Mouse (Mus musculus): Measurements from ENCODE around the gene Nhlh2. TPM values are rescaled to one million over a fixed set of nuclear protein-coding genes. Genes with fewer than 3 reads are reported as not detected.

The Nhlh2 gene
- polyA plus RNA-seq, 1 experiment, result not detected

- Histone ChIP-seq H3K36me3 (ENCODE audit: control insufficient read depth, insufficient read depth, low read length) (no peaks in the 10 kb centered on the region), H3K4me1 (ENCODE audit: control insufficient read depth, insufficient read depth, low read length) (peaks cover 14% of the 10 kb centered on the region), H3K4me3 (ENCODE audit: control insufficient read depth, low read depth, low read length) (no peak overlapping the region; the same call in 1 of the 2 replicates), H3K27ac (ENCODE audit: control insufficient read depth, insufficient read depth, low read depth, low read length) (no peak overlapping the region), H3K27me3 (ENCODE audit: control insufficient read depth, insufficient read depth, low read length) (peaks cover 6% of the 10 kb centered on the region; the same call in 1 of the 2 replicates)
- TF ChIP-seq POLR2A (IDR thresholded peaks at IDR 0.05; ENCODE audit: control insufficient read depth, low read depth, low read length), result no peak
- TF ChIP-seq CTCF (IDR thresholded peaks at IDR 0.05; ENCODE audit: control insufficient read depth, insufficient read depth, insufficient replicate concordance, low read depth, low read length), result no peak
Observed at GRCm38 (mm10) chr3:102012076-102012610, 2.3 kb downstream of the Nhlh2 start.

DNA sequence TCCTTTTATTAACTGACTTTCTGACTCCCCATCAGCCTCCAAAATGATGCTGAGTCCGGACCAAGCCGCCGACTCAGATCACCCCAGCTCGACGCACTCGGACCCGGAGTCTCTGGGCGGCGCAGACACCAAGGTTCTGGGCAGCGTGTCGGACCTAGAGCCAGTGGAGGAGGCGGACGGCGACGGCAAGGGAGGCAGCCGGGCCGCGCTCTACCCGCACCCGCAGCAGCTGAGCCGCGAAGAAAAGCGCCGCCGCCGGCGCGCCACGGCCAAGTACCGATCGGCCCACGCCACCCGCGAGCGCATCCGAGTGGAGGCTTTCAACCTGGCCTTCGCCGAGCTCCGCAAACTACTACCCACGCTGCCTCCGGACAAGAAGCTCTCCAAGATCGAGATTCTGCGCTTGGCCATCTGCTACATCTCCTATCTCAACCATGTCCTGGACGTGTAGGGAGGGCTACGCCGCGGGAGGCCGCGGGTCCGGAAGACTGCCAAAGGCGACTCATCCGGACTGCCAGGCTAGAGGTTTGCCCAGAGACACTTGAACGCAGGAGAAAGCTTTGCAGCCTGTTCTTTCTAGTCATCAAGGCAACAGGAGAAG lies 2.8 kb downstream of the Nhlh2 start:
- Histone ChIP-seq H3K4me1 (ENCODE audit: control insufficient read depth, insufficient read depth, low read length) (peaks cover 14% of the 10 kb centered on the region), H3K36me3 (ENCODE audit: control insufficient read depth, insufficient read depth, low read length) (no peaks in the 10 kb centered on the region), H3K27me3 (ENCODE audit: control insufficient read depth, insufficient read depth, low read length) (peaks cover 6% of the 10 kb centered on the region; the same call in 1 of the 2 replicates), H3K27ac (ENCODE audit: control insufficient read depth, insufficient read depth, low read depth, low read length) (no peak overlapping the region), H3K4me3 (ENCODE audit: control insufficient read depth, low read depth, low read length) (peak overlapping the region; percentile 49)
- no peak for TF ChIP-seq POLR2A (IDR thresholded peaks at IDR 0.05; ENCODE audit: control insufficient read depth, low read depth, low read length)
- TF ChIP-seq CTCF (IDR thresholded peaks at IDR 0.05; ENCODE audit: control insufficient read depth, insufficient read depth, insufficient replicate concordance, low read depth, low read length), result no peak

DNA sequence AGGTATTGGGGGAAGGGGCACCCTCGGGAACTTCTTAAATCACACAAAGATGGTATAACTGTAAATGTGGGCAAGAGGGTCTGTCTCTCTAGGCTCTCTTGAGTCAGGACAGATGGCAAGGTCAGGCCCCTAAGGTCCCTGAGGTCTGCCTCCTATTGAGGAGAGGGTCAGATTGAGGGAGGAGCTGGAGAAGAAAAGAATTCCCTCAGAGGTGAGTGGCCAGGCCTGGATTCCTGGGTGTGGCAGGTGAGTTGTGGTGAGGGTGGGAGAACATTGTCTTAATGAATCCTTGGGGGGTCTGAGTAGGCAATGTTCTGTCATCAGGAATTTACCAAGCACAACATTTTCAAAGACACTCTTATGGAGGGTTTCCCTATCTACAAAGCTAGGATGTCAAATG lies 10.7 kb downstream of the Nhlh2 start:
- Histone ChIP-seq H3K36me3 (ENCODE audit: control insufficient read depth, insufficient read depth, low read length) (no peaks in the 10 kb centered on the region), H3K27me3 (ENCODE audit: control insufficient read depth, insufficient read depth, low read length) (no peaks in the 10 kb centered on the region), H3K4me1 (ENCODE audit: control insufficient read depth, insufficient read depth, low read length) (peaks cover 6% of the 10 kb centered on the region), H3K4me3 (ENCODE audit: control insufficient read depth, low read depth, low read length) (no peak overlapping the region), H3K27ac (ENCODE audit: control insufficient read depth, insufficient read depth, low read depth, low read length) (no peak overlapping the region)
- TF ChIP-seq CTCF (IDR thresholded peaks at IDR 0.05; ENCODE audit: control insufficient read depth, insufficient read depth, insufficient replicate concordance, low read depth, low read length) (no peak), POLR2A (IDR thresholded peaks at IDR 0.05; ENCODE audit: control insufficient read depth, low read depth, low read length) (no peak)

- H3K27ac ChIP-seq (ENCODE audit: control insufficient read depth, insufficient read depth, low read depth, low read length), result no peak overlapping the region
- no peak for TF ChIP-seq CTCF (IDR thresholded peaks at IDR 0.05; ENCODE audit: control insufficient read depth, insufficient read depth, insufficient replicate concordance, low read depth, low read length)
- no peaks in the 10 kb centered on the region for H3K27me3 ChIP-seq (ENCODE audit: control insufficient read depth, insufficient read depth, low read length)
- no peak overlapping the region for H3K4me3 ChIP-seq (ENCODE audit: control insufficient read depth, low read depth, low read length)
- peaks cover 6% of the 10 kb centered on the region for H3K4me1 ChIP-seq (ENCODE audit: control insufficient read depth, insufficient read depth, low read length)
- no peaks in the 10 kb centered on the region for H3K36me3 ChIP-seq (ENCODE audit: control insufficient read depth, insufficient read depth, low read length)
Observed at GRCm38 (mm10) chr3:102022721-102023120, 12.8 kb downstream of the Nhlh2 start.

DNA sequence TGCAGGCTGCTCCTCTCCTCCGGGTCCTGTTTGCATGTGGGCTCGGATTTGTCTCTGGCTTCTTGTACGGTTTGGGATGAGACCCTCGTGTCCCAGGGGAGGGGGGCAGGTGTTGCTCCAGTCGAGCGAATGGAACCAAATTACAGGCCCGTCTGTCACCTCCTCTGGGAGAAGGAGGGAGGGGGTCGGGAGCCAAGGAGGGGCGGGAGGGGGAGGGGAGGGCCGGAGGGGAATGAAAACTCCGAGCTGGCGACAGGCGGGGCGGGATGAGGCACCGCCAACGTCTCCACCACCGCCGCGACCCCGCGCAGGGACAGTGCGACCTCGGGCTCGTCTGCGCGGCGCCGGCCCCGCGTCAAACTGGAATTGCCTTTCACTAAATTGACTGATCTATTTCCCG lies 13.5 kb downstream of the Nhlh2 start:
- TF ChIP-seq POLR2A (IDR thresholded peaks at IDR 0.05; ENCODE audit: control insufficient read depth, low read depth, low read length) (no peak), CTCF (IDR thresholded peaks at IDR 0.05; ENCODE audit: control insufficient read depth, insufficient read depth, insufficient replicate concordance, low read depth, low read length) (no peak)
- Histone ChIP-seq H3K4me1 (ENCODE audit: control insufficient read depth, insufficient read depth, low read length) (peaks cover 8% of the 10 kb centered on the region), H3K27ac (ENCODE audit: control insufficient read depth, insufficient read depth, low read depth, low read length) (no peak overlapping the region), H3K36me3 (ENCODE audit: control insufficient read depth, insufficient read depth, low read length) (no peaks in the 10 kb centered on the region), H3K4me3 (ENCODE audit: control insufficient read depth, low read depth, low read length) (peak overlapping the region; percentile 8), H3K27me3 (ENCODE audit: control insufficient read depth, insufficient read depth, low read length) (no peaks in the 10 kb centered on the region)

DNA sequence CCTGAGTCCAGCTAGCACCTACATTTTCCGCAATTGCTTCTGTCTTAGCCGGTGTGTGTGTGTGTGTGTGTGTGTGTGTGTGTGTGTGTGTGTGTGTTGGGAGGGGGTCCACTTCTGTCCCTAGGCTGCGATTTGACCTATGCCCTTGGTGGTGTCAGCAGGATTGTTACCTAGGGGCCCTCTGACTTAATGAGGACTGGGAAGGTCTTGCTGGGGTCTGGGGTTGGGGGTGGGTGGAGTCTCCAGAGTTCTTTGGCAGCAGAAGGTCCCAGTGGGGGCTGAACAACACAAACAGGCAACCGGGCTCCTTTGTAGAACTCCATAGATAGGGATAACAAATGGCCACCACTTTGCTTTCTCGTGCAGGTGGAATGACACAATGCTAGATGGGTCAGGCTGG lies 14.0 kb downstream of the Nhlh2 start:
- Histone ChIP-seq H3K27ac (ENCODE audit: control insufficient read depth, insufficient read depth, low read depth, low read length) (no peak overlapping the region), H3K4me3 (ENCODE audit: control insufficient read depth, low read depth, low read length) (peak overlapping the region; percentile 8), H3K4me1 (ENCODE audit: control insufficient read depth, insufficient read depth, low read length) (peaks cover 8% of the 10 kb centered on the region), H3K27me3 (ENCODE audit: control insufficient read depth, insufficient read depth, low read length) (no peaks in the 10 kb centered on the region), H3K36me3 (ENCODE audit: control insufficient read depth, insufficient read depth, low read length) (no peaks in the 10 kb centered on the region)
- TF ChIP-seq CTCF (IDR thresholded peaks at IDR 0.05; ENCODE audit: control insufficient read depth, insufficient read depth, insufficient replicate concordance, low read depth, low read length) (no peak), POLR2A (IDR thresholded peaks at IDR 0.05; ENCODE audit: control insufficient read depth, low read depth, low read length) (no peak)

DNA sequence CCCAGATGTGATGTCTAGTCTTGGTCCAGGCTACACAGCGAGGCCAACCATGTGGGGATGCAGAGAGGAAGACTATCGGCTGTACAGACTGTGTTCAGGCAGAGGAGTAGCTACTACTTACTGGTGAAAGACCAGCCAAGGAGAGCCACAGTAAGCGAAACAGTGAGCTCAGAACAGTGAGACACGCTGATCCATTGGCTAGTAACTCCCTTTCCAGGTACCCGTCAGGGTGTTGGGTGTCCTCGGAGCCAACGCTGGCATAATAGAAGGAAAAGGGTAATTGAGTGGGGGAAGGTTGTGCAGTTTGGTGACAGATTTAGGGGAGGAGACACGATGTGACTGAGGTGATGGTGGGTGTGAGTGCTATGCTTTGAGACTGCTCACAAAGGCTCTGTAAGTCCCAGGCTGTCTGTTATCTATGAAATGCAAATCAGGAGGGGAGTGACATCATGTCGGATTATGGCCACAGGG lies 15.1 kb downstream of the Nhlh2 start:
- TF ChIP-seq CTCF (IDR thresholded peaks at IDR 0.05; ENCODE audit: control insufficient read depth, insufficient read depth, insufficient replicate concordance, low read depth, low read length) (no peak), POLR2A (IDR thresholded peaks at IDR 0.05; ENCODE audit: control insufficient read depth, low read depth, low read length) (no peak)
- Histone ChIP-seq H3K4me3 (ENCODE audit: control insufficient read depth, low read depth, low read length) (no peak overlapping the region), H3K27ac (ENCODE audit: control insufficient read depth, insufficient read depth, low read depth, low read length) (no peak overlapping the region), H3K4me1 (ENCODE audit: control insufficient read depth, insufficient read depth, low read length) (peaks cover 8% of the 10 kb centered on the region), H3K27me3 (ENCODE audit: control insufficient read depth, insufficient read depth, low read length) (no peaks in the 10 kb centered on the region), H3K36me3 (ENCODE audit: control insufficient read depth, insufficient read depth, low read length) (no peaks in the 10 kb centered on the region)

All from testis, adult 2 months (tissue).